Mouse (Mus musculus): ENCODE results near the gene E2f3. TPM values are rescaled to one million over a fixed set of nuclear protein-coding genes. Genes with fewer than 3 reads are reported as not detected.

E2f3 gene
- polyA plus RNA-seq, 1 experiment, result 5.5 TPM

GRCm38 (mm10) chr13:29979140-29979564, 6.7 kb downstream of the E2f3 start:
- DNase-seq (ENCODE audit: low read depth), result no peak

- DNase-seq (ENCODE audit: low read depth), result no peak
These were observed 8.5 kb downstream of the E2f3 start for GRCm38 (mm10) chr13:29977358-29977757.

GRCm38 (mm10) chr13:29974066-29974465, 11.8 kb downstream of the E2f3 start:
- no peak for DNase-seq (ENCODE audit: low read depth)

GRCm38 (mm10) chr13:29973610-29974009, 12.3 kb downstream of the E2f3 start:
- DNase-seq (ENCODE audit: low read depth), result no peak

- no peak for DNase-seq (ENCODE audit: low read depth)
These were observed 15.5 kb downstream of the E2f3 start for GRCm38 (mm10) chr13:29970333-29970732.

GRCm38 (mm10) chr13:29968636-29969035, 17.2 kb downstream of the E2f3 start:
- no peak for DNase-seq (ENCODE audit: low read depth)

GRCm38 (mm10) chr13:29967367-29967766, 18.5 kb downstream of the E2f3 start:
- no peak for DNase-seq (ENCODE audit: low read depth)

GRCm38 (mm10) chr13:29966966-29967365, 18.9 kb downstream of the E2f3 start:
- DNase-seq (ENCODE audit: low read depth), result no peak

GRCm38 (mm10) chr13:29964087-29964486, 21.8 kb downstream of the E2f3 start:
- no peak for DNase-seq (ENCODE audit: low read depth)

GRCm38 (mm10) chr13:29960416-29960815, 25.4 kb downstream of the E2f3 start:
- no peak for DNase-seq (ENCODE audit: low read depth)

GRCm38 (mm10) chr13:29957731-29958254, 28.1 kb downstream of the E2f3 start:
- no peak for DNase-seq (ENCODE audit: low read depth)

GRCm38 (mm10) chr13:29956821-29957421, 28.9 kb downstream of the E2f3 start:
- DNase-seq (ENCODE audit: low read depth), result no peak

GRCm38 (mm10) chr13:29955296-29955695, 30.6 kb downstream of the E2f3 start:
- DNase-seq (ENCODE audit: low read depth), result no peak

- DNase-seq (ENCODE audit: low read depth), result no peak
These were observed 31.1 kb downstream of the E2f3 start for GRCm38 (mm10) chr13:29954741-29955140.

GRCm38 (mm10) chr13:29953417-29954045, 32.3 kb downstream of the E2f3 start:
- no peak for DNase-seq (ENCODE audit: low read depth)

- no peak for DNase-seq (ENCODE audit: low read depth)
These were observed 39.8 kb downstream of the E2f3 start for GRCm38 (mm10) chr13:29946045-29946444.

- no peak for DNase-seq (ENCODE audit: low read depth)
These were observed 40.8 kb downstream of the E2f3 start for GRCm38 (mm10) chr13:29944915-29945570.

- DNase-seq (ENCODE audit: low read depth), result no peak
These were observed 41.4 kb downstream of the E2f3 start for GRCm38 (mm10) chr13:29944493-29944892.

- no peak for DNase-seq (ENCODE audit: low read depth)
These were observed 42.3 kb downstream of the E2f3 start for GRCm38 (mm10) chr13:29943541-29944039.

GRCm38 (mm10) chr13:29940071-29940470, 45.8 kb downstream of the E2f3 start:
- DNase-seq (ENCODE audit: low read depth), result no peak

GRCm38 (mm10) chr13:29939399-29939798, 46.5 kb downstream of the E2f3 start:
- no peak for DNase-seq (ENCODE audit: low read depth)

- DNase-seq (ENCODE audit: low read depth), result no peak
These were observed 47.1 kb downstream of the E2f3 start for GRCm38 (mm10) chr13:29938776-29939175.

- DNase-seq (ENCODE audit: low read depth), result no peak
These were observed 59.7 kb downstream of the E2f3 start for GRCm38 (mm10) chr13:29926168-29926567.
